Mouse (Mus musculus): ENCODE results near the gene Prpf4. TPM values are rescaled to one million over a fixed set of nuclear protein-coding genes. Genes with fewer than 3 reads are reported as not detected.
A peak's percentile ranks its signal among the peaks of the same experiment; 100 is the strongest.

Gene Prpf4
- 1.9 and 3.8 TPM in 2 replicates for polyA plus RNA-seq (2012)

GRCm38 (mm10) chr4:62408601-62409282 lies at the start of gene Prpf4, which contains the start of gene Cdc26:
Gene Prpf4, plus strand, starts transcription at chr4:62408797.
Gene Cdc26, minus strand, starts transcription at chr4:62408642.
- no peak for TF ChIP-seq GATA1 (IDR thresholded peaks at IDR 0.05; ENCODE audit: low read length)

DNA sequence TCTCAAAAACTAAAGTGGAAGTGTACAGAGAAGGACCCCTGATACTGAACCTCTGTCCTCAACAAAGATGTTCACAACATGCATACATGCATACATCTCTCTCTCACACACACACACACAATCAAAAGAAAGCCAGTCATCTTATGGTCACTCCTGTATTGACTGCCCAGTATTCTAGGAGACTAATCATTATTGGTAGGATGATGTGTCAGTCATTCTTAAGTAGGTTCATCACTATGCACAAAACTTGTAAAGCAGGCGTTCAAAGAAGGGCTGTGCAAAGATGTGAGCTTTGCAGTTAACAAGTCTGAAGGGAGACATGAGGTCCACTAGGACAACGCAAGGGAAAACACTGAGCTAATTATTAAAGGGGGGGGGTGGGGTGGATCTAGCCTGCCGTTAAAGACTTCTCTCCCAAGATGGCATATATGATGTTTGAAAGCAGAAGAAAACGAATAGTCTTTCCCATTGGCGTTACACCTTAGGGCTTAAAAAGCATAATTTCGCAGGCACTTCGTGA lies 49.3 kb upstream of the Prpf4 start:
- no peak for TF ChIP-seq GATA1 (IDR thresholded peaks at IDR 0.05; ENCODE audit: low read length)

DNA sequence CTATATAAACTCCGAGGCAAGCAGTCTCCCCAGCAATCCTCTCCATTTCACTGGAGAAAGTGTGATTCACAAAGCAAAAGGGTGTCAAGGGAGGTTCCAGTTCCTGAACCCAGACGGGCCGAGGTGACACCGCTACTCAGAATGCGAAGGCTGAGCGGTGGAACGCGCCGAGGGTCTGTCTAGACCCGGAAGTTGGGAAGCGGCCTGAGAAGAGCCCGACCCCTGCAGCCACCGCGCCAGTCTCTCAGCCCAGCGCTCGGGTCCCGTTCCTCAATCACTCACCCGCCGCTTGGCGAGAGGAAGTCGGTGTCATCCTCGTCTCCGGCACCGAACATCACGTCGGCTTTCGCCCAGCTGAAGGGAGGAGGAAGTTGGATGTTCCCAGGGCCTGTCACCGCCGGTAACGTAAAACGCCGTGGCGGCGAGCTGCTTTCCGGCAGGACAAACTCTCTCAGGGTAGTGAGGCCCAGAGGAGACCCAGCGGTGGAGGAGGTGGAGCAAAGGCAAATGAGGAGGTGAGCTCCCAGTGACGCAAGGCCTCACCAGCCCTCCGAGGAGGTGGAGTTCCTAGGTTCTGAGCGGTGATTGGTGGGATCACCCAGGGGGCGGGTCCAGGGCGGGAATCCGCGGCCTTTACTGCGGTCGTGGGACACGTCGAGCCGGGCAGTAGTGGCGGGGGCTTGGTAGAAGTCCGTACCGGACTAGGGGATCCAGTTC lies 48.4 kb upstream of the Prpf4 start, which contains the start of the genes Fkbp15 and Slc31a1:
Gene Fkbp15 (minus strand): TSS at position 461 of the 717 bp plus-strand sequence.
Gene Slc31a1 (plus strand): TSS at position 640 of the 717 bp plus-strand sequence.
- TF ChIP-seq GATA1 (IDR thresholded peaks at IDR 0.05; ENCODE audit: low read length), result no peak

DNA sequence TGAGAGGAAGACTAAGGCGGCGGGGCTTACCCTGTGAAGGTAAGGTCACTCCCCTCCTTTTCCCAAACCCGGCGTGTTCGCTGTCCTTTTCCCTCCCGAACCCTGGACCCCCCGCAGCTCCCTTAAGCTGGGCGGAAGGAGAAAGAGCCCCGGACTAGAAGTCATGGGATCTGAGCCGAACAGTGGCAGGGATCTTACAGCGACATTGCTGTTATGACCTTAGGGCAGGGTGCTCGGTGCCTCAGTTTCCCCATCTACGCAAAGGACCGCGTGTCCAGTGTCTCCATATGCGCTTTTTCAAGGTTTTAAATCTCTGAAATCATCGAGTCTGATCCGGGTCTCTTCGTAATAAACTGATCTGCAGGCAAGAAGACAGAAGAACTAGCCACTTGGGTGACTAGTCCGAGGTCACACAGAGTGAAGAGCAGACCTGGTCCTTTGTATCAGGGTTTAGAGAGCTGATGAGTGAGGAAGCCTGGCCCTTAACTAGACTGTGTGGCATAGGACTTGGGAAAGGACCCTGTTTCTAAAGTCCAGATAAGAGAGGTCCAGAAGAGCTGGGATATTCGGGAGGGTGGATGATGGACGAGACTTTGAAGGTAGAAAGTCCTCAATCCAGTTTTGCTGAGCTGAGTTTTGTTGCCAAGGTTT lies 47.7 kb upstream of the Prpf4 start:
- no peak for TF ChIP-seq GATA1 (IDR thresholded peaks at IDR 0.05; ENCODE audit: low read length)

- TF ChIP-seq GATA1 (IDR thresholded peaks at IDR 0.05; ENCODE audit: low read length), result no peak
Measured at GRCm38 (mm10) chr4:62361571-62361970, 47.0 kb upstream of the Prpf4 start.

- no peak for TF ChIP-seq GATA1 (IDR thresholded peaks at IDR 0.05; ENCODE audit: low read length)
Measured at GRCm38 (mm10) chr4:62361997-62362396, 46.6 kb upstream of the Prpf4 start.

DNA sequence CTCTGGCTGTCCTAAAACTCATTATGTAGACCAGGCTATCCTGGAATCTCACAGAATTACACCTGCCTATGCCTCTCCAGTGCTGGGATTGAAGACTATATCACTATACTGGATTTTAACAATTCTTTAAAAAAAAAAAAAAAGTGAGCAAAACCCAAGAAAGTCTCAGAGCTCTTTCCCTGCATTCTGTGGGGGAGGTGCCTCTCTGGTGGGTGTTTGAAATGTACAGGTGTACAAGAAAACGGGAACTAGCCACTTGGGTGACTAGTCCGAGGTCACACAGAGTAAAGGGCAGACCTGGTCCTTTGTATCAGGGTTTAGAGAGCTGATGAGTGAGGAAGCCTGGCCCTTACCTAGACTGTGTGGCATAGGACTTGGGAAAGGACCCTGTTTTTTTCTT lies 46.2 kb upstream of the Prpf4 start:
- no peak for TF ChIP-seq GATA1 (IDR thresholded peaks at IDR 0.05; ENCODE audit: low read length)

DNA sequence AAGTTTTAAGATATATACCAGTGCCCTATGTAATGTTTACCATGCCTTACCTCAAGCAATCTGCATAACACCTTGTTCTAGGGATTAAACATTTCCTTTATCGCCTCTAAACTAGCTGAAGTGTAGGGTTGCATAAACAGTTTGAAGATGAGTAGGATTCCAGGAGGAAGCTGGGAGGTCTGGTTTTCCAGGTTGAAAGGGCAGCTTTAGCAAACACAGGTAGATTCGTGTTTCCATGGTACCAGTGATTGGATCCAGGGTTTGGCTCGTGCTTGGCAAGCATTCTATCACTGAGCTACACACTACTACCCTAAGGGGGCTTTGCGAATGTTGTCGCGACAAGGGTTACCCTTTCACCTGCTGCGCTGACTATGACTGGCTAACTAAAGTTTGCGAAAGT lies 44.3 kb upstream of the Prpf4 start:
- no peak for TF ChIP-seq GATA1 (IDR thresholded peaks at IDR 0.05; ENCODE audit: low read length)

DNA sequence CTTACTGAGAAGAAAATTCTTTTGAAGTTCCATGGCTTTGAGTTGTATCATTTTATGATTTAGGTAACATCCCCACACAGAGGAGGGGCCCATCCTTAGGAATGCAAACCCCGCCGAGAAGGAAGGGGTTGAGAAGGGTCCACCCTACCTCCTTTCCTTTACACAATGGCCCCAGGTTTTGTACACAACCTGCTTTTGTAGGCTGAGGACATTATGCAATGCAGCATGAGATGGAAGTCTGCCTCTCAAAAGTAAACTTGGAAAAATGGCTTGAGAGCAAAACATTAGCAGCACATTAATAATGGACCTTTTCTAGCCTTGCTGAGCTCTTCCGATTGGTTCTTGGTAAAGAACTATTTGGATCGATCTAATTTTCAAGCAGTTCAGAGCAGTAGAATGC lies 42.3 kb upstream of the Prpf4 start:
- no peak for TF ChIP-seq GATA1 (IDR thresholded peaks at IDR 0.05; ENCODE audit: low read length)

GRCm38 (mm10) chr4:62367586-62367985 lies 41.0 kb upstream of the Prpf4 start:
- no peak for TF ChIP-seq GATA1 (IDR thresholded peaks at IDR 0.05; ENCODE audit: low read length)

DNA sequence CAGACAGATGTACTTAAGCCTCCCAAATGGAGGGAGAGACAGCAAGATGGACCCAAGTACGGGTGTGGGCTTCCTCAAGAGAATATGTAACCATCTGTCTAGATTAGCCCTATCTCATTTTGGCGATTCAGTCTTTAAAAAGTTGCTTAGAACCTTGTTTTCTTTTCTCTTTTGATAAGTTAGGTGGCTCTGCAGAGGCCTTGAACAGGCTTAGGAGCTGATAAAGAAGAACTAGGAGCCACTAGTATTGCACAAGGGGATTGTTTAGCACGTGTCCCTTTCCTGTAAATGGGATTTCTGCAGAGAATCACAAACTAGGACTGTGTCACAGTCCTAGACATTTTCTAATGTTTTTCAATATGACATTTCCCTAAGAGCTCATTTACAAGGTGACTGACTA lies 39.5 kb upstream of the Prpf4 start:
- TF ChIP-seq GATA1 (IDR thresholded peaks at IDR 0.05; ENCODE audit: low read length), result peak; percentile 14

DNA sequence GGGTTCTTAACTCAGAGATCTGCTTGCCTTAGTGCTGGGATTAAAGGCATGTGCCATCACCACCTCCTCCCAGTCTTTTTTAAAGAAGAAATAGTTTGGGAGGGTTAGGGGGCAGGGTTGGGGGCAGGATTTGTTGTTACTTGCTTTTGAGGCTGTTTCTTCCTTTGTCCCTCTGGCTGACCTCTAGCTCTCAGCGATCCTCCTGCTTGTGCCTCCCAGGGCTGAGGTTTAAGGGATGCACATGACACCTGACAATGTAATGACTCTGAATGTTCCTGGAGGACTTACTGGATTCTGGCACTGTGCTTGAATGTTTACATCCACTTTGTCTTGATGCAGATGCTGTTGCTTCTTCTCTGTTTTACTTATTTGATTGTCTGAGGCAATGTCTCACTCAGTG lies 36.2 kb upstream of the Prpf4 start:
- TF ChIP-seq GATA1 (IDR thresholded peaks at IDR 0.05; ENCODE audit: low read length), result no peak

DNA sequence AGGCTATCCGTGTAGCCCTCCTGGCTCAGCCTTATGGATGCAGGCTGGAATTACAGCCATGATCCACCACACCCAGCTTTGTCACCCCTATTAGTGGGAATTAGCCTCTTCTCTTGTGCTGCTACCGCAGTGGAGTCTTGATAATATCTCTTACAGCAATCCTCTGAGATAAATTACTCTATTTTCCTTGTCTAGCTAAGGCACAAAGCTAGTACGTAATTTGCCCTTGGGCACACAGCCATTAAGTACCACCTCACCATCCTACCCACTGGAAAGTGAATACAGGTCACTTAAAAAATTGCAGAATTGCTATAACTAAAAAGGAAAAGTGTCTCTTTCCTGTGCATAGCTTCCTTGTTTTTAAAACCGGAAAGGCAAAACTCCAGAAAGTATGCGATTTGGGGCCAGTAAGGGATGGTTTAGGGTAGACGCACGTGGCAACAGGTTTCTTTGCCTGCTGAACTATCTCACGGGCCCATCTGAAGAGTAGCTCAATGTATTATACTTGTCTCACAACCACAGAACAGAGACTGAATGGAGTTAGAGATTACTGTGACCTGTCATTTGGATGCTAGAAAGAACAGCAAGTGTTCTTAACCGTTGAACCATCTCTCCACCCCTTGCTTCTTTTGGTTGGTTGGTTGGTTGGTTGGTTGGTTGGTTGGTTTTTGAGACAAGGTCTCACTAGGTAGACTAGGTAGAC lies 35.6 kb upstream of the Prpf4 start:
- TF ChIP-seq GATA1 (IDR thresholded peaks at IDR 0.05; ENCODE audit: low read length), result peak; percentile 46

GRCm38 (mm10) chr4:62373668-62374067 lies 34.9 kb upstream of the Prpf4 start:
- no peak for TF ChIP-seq GATA1 (IDR thresholded peaks at IDR 0.05; ENCODE audit: low read length)

GRCm38 (mm10) chr4:62374342-62374741 lies 34.3 kb upstream of the Prpf4 start:
- no peak for TF ChIP-seq GATA1 (IDR thresholded peaks at IDR 0.05; ENCODE audit: low read length)

Measured in G1E-ER4 (cell line).